Mouse (Mus musculus) cerebellum, adult 2 months (tissue): Measurements from ENCODE around the gene Rere. TPM values are rescaled to one million over a fixed set of nuclear protein-coding genes. Genes with fewer than 3 reads are reported as not detected.

Experiments
- DNase-seq, 2 experiments: peaks; one replicate each; pipeline ENCODE4 v3.0.0; 2021
- H3K27ac ChIP-seq: fragments of 200-500 bp; 2 replicates; pipeline ENCODE4 v1.5.1; 2012; ENCODE audit warnings: low read length, control low read depth, inconsistent platforms; ENCODE audit not compliant: insufficient read depth
- H3K27me3 ChIP-seq: fragments of 200-500 bp; 2 replicates; pipeline ENCODE4 v1.6.1; 2012; ENCODE audit warnings: inconsistent platforms, mild to moderate bottlenecking, low read length, moderate library complexity; ENCODE audit not compliant: control insufficient read depth, insufficient read depth
- H3K4me1 ChIP-seq: fragments of 200-500 bp; 2 replicates; pipeline ENCODE4 v1.6.1; 2011; ENCODE audit warnings: low read length; ENCODE audit not compliant: control insufficient read depth, insufficient read depth
- H3K4me3 ChIP-seq: fragments of 200-500 bp; replicated peaks from 2 replicates; pipeline ENCODE3; 2011; ENCODE audit warnings: mild to moderate bottlenecking, low read depth, low read length, control low read depth; ENCODE audit not compliant: insufficient read depth
- CTCF ChIP-seq: fragments of 200-500 bp; IDR thresholded peaks from 2 replicates; pipeline ENCODE4 v1.5.1; 2011; ENCODE audit warnings: low read depth, mild to moderate bottlenecking, control low read depth, low read length, moderate library complexity, borderline replicate concordance; ENCODE audit not compliant: insufficient read depth
- POLR2A ChIP-seq: fragments of 200-500 bp; IDR thresholded peaks from 2 replicates; pipeline ENCODE4 v1.6.1; 2011; ENCODE audit warnings: low read length, control low read depth, borderline replicate concordance; ENCODE audit not compliant: insufficient read depth
- WGBS: fragments of 180-500 bp; shearing (Covaris S2); methylation state at CpG from one replicate; pipeline ENCODE4 v1.1.7; 2018; 5-methylcytosine and 5-hydroxymethylcytosine counted together
- polyA plus RNA-seq: library from polyadenylated mRNA; depleted of rRNA; stranded (reverse); fragments of >200 nt; gene quantifications from 2 replicates; pipeline ENCODE4 v1.2.3, GENCODE M21; 2012

The Rere gene
- polyA plus RNA-seq, 1 experiment = 69.1 TPM

GRCm38 (mm10) chr4:150570793-150571192 lies 289.3 kb downstream of the Rere start:
- no peak overlapping the region for H3K27ac ChIP-seq
- H3K4me3 ChIP-seq = peak overlapping the region; percentile 94
- no peak for TF ChIP-seq CTCF
- H3K27me3 ChIP-seq = no peaks in the 10 kb centered on the region
- no peak for DNase-seq
- peaks cover 23% of the 10 kb centered on the region for H3K4me1 ChIP-seq
- WGBS = 26% methylated on average over 2 of the region's 2 CpGs

GRCm38 (mm10) chr4:150572104-150572691 lies 290.8 kb downstream of the Rere start:
- TF ChIP-seq CTCF (no peak), POLR2A (no peak)
- Histone ChIP-seq H3K4me3 (peak overlapping the region; percentile 2), H3K27ac (no peak overlapping the region), H3K4me1 (peaks cover 34% of the 10 kb centered on the region), H3K27me3 (no peaks in the 10 kb centered on the region)
- no peak for DNase-seq
- WGBS = 37% methylated on average over 7 of the region's 7 CpGs

- H3K4me3 ChIP-seq = no peak overlapping the region
- no peaks in the 10 kb centered on the region for H3K27me3 ChIP-seq
- no peak overlapping the region for H3K27ac ChIP-seq
- no peak for DNase-seq
- no peak for TF ChIP-seq POLR2A
- TF ChIP-seq CTCF = no peak
- H3K4me1 ChIP-seq = peaks cover 34% of the 10 kb centered on the region
- WGBS = 86% methylated on average over 4 of the region's 4 CpGs
Measured at GRCm38 (mm10) chr4:150572938-150573337, 291.5 kb downstream of the Rere start.

- WGBS = 29% methylated on average over 3 of the region's 3 CpGs
- peak overlapping the region; percentile 66 for H3K27ac ChIP-seq
- H3K4me1 ChIP-seq = peaks cover 27% of the 10 kb centered on the region
- DNase-seq = no peak
- no peak overlapping the region for H3K4me3 ChIP-seq
- no peak for TF ChIP-seq POLR2A
- peak; percentile 22; the same call in 1 of the 2 replicates for TF ChIP-seq CTCF
- no peaks in the 10 kb centered on the region for H3K27me3 ChIP-seq
Measured at GRCm38 (mm10) chr4:150575363-150576092, 294.1 kb downstream of the Rere start.

GRCm38 (mm10) chr4:150576339-150576738 lies 294.9 kb downstream of the Rere start:
- DNase-seq = no peak
- TF ChIP-seq POLR2A (no peak), CTCF (no peak)
- Histone ChIP-seq H3K27me3 (no peaks in the 10 kb centered on the region), H3K27ac (peak overlapping the region; percentile 66), H3K4me1 (peaks cover 26% of the 10 kb centered on the region), H3K4me3 (no peak overlapping the region)
- WGBS = 65% methylated on average over 3 of the region's 3 CpGs

DNA sequence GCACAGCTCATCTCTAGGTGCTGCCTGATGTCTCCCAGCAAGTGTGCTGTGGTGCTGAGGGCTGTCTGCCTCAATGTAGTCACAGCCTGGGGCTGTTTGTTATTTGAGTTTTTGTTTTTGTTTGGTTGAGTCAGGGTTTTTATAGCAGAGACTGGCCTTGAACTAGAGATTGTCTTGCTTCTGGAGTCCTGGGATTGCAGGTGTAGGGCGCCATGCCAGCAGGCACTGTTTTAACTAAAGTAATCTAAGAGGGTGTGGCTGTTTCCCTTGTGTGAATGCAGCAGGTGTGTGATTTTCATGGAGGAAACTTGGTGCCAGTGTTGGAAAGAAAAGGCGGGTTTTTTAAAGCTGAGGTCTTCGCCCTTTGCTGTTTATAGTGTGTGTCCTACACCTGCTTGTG lies 296.6 kb downstream of the Rere start:
- H3K27ac ChIP-seq = no peak overlapping the region

GRCm38 (mm10) chr4:150581931-150582723 lies 300.7 kb downstream of the Rere start:
- Histone ChIP-seq H3K27ac (peak overlapping the region; percentile 26; the same call in 1 of the 2 replicates), H3K27me3 (no peaks in the 10 kb centered on the region), H3K4me3 (no peak overlapping the region), H3K4me1 (peaks cover 21% of the 10 kb centered on the region)
- DNase-seq = peak in 1 of 2 experiments; percentile 49
- WGBS = 29% methylated on average over 10 of the region's 10 CpGs
- TF ChIP-seq CTCF (no peak), POLR2A (no peak)

More for the DNA sequence above, 296.6 kb downstream of the Rere start:
- no peaks in the 10 kb centered on the region for H3K27me3 ChIP-seq
- no peak overlapping the region for H3K4me3 ChIP-seq
- WGBS = 94% methylated on average over 3 of the region's 3 CpGs
- peaks cover 25% of the 10 kb centered on the region for H3K4me1 ChIP-seq
- DNase-seq = no peak
- TF ChIP-seq POLR2A (no peak), CTCF (no peak)
